Mouse (Mus musculus): Measurements from ENCODE around the gene Trub2.

DNA sequence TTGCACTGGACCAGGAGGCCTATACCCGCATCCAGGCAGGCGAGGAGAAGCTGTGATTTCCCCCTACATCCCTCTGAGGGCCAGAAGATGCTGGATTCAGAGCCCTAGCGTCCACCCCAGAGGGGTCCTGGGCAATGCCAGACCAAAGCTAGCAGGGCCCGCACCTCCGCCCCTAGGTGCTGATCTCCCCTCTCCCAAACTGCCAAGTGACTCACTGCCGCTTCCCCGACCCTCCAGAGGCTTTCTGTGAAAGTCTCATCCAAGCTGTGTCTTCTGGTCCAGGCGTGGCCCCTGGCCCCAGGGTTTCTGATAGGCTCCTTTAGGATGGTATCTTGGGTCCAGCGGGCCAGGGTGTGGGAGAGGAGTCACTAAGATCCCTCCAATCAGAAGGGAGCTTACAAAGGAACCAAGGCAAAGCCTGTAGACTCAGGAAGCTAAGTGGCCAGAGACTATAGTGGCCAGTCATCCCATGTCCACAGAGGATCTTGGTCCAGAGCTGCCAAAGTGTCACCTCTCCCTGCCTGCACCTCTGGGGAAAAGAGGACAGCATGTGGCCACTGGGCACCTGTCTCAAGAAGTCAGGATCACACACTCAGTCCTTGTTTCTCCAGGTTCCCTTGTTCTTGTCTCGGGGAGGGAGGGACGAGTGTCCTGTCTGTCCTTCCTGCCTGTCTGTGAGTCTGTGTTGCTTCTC is 27.5 kb upstream of the Trub2 start:
- TF ChIP-seq CTCF (IDR thresholded peaks at IDR 0.05; ENCODE audit: borderline replicate concordance, insufficient read depth, low read length) (no peak), POLR2A (IDR thresholded peaks at IDR 0.05; ENCODE audit: low read depth, low read length) (no peak)
